Mouse (Mus musculus) lung, adult 10 weeks (tissue): ENCODE results near the gene Lst1. TPM values are rescaled to one million over a fixed set of nuclear protein-coding genes. Genes with fewer than 3 reads are reported as not detected.

ENCODE experiments used
- polyA plus RNA-seq: library from polyadenylated mRNA; stranded (reverse); fragments of 350-450 nt; fragmentation: Illumina TruSeq; extraction: RNeasy Lipid Tissue Mini Kit (QIAGEN cat#74804); gene quantifications from one replicate; pipeline ENCODE4 v1.2.3, GENCODE M21; 2014; ENCODE audit warnings: low read depth, low replicate concordance; ENCODE audit not compliant: insufficient read depth

Gene Lst1
- 56.7 TPM for polyA plus RNA-seq

DNA sequence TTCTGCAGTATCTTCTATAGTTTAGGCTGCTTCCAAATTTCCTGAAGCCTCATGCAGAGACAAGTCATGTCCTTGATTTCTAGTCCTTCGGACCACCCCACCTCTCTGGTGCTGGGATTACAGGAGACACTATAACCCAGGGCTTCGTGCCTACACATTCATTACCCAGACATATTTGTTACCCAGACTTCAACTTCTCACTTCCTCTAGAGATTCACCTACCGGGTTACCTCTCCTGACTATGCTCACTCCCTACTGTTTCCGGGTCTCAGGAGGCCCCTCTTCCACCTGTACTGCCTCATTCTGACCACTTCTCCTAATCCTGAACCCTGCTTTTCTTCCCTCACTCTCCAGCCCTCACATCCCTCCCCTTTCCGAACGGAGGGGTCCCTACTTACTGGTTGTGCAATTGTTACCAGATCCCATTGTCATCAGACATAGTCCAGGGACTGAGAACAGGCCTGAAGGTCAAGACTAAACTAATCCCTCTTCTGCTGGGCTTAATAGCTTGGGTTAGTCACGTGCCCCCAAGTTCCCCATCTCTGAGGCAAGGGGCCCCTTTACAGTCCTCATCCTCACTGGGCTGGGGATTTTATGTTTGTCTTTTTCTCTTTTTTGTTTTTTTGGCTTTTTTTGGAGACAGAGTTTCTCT is at the start of gene Lst1:
Gene Lst1 (minus strand): TSS at position 481 of the 652 bp plus-strand sequence.

GRCm38 (mm10) chr17:35235614-35236389 is 47.6 kb upstream of the Lst1 start, which contains the start of gene Nfkbil1:
Gene Nfkbil1, minus strand, starts transcription at chr17:35235792.

GRCm38 (mm10) chr17:35233114-35233980 is 45.1 kb upstream of the Lst1 start, which contains the start of gene Atp6v1g2:
Gene Atp6v1g2, plus strand, starts transcription at chr17:35233660.

DNA sequence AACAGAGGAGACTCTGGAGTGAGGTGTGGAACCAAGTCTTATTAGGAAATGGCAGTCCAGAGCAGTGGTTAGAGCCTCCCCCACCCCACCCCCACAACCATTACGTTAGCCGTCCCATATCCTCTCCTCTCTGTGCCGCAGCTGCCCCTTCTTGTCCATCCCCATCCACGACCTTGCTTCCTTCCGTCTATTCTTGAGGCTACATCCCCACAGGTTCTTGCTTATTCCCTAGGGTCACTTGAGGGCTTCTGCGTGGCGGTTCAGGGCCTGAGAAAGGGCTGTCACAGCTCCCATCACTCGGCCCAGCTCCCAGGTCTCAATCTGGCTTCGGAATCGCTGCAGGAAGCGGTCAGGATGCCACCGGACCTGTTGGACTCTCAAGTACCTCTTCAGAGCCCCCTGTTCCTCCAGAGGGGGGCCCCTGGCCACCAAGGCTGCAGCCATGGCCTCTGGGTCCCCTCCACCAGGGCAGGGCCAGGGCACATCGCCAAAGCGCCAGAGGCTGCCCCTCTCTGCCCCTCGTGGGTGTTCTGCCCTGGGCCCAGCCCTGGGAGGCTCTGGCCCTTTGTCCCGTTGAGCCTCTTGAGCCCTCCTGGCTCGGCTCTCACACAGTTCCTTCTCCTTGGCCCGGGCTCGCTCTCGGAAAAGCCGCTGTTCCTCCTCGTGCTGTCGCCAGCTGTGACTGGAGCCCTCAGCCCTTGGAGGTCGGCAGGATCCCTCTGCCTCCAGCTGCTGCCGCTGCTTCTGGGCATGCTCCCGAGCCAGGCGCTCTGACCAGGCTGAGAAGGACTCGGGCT is 32.1 kb upstream of the Lst1 start, which contains the start of gene Gm16181:
Gene Gm16181 (plus strand): TSS at position 679 of the 797 bp plus-strand sequence.

GRCm38 (mm10) chr17:35204494-35205379 is 16.5 kb upstream of the Lst1 start, which contains the start of gene Lta:
Gene Lta, minus strand, starts transcription at chr17:35205351.

DNA sequence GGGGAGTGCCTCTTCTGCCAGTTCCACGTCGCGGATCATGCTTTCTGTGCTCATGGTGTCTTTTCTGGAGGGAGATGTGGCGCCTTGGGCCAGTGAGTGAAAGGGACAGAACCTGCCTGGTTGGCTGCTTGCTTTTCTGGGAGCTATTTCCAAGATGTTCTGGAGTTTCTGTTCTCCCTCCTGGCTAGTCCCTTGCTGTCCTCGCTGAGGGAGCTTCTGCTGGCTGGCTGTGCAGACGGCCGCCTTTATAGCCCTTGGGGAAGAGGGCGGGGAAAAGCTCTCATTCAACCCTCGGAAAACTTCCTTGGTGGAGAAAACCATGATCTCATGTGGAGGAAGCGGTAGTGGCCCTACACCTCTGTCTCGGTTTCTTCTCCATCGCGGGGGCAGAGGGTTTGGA is 13.5 kb upstream of the Lst1 start, which contains the start of gene Tnf:
Gene Tnf (minus strand): TSS at position 221 of the 400 bp plus-strand sequence.

DNA sequence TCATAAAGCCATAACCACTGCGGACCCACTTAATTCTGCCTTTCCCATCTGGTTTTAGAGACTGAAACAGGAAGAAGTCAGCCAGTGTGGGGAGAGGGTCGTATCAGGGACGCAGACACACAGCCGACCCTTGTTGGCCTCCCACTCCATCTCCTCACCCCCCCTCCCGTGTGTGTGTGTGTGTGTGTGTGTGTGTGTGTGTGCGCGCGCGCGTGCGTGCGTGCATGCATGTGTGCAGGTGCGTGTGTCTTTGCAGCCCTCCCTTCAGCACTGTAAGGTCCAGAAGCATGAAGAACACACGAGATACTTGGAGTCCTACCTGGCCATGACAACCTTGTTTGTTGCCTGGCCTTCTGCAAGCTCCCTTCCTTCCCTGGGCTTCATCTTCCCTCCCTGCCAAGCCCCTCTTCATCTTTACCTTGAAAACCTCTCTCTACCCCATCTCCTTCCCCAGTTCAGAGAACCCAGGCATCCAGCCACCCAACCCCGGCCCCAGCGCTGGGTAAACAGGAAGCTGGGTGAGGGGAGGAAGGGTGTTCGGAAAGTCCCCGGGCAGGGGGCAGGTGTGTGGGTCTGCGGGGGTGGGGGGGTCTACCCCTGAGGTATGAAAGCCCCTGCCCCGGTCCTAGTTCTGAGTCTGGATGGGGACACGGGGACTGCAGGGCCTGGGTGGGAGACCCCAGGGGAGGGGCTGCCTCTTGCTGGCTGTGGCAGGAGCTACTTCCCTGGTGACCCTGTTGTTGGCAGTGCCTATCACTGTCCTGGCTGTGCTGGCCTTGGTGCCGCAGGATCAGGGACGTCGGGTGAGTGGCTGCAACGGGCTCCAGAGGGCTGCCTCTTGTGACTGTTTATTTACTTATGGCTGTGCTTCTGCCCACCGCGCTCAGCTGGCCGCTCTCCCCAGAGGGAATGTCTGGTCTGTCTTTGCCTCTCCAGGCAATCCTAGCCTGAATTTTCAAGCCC is 5.9 kb upstream of the Lst1 start, which contains the start of gene Ltb:
Gene Ltb (plus strand): TSS at position 559 of the 963 bp plus-strand sequence.

GRCm38 (mm10) chr17:35175968-35176367 is 12.3 kb downstream of the Lst1 start, which contains the start of gene Aif1:
Gene Aif1, minus strand, starts transcription at chr17:35176068.

DNA sequence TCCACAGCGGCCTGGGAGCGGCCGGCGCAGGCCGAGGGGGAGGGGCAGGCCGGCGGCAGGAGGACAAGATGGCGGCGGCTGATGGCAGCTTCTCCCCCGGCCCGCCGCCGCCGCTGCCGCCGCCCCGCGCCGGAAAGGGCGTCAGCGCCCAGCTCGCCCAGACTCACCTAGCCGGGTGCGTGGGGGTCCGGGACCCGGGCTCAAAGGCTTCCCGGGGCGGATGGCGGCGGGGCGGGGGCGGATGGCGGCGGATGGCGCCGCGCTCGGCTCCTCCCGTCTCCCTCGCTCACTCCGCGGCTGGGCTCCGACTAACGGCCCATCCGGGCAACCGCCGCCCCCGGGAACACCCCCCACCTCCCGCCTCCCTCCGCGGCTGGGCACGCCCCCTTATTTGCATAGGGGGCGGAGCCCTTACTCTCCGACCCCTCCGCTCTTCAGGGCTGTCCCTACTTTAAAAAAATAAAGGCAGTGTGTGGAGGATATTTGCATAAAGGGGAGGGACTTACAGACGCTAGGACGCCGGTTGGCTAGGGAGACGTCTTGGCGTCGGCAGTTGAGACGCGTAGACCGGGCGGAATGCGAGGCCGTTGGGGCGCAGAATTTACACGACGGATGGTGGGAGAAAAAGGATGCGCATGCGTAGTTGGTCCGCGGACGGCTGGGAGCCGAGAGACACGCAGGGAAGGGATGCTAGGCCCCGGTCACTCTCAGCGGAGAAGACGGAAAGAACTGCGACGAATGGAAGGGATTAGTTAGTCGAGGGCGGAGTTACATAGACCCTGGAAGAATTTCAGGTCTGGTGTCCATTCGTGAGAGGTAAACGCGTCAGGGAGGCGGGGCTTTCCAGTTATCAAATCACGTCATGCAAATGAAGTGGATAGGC is 23.4 kb downstream of the Lst1 start, which contains the start of gene Prrc2a:
Gene Prrc2a (minus strand): TSS at position 330 of the 883 bp plus-strand sequence.

Other genes starting within 250 kb of the Lst1 start
- gene Hspa1b, start 229.2 kb downstream of the Lst1 start, polyA plus RNA-seq: 18.0 TPM
- gene Gm20481, start 218.5 kb downstream of the Lst1 start, polyA plus RNA-seq: not detected
- gene Hspa1a, start 216.3 kb downstream of the Lst1 start, polyA plus RNA-seq: 15.5 TPM
- gene Hspa1l, start 215.7 kb downstream of the Lst1 start, polyA plus RNA-seq: 1.2 TPM
- 34.0 TPM for gene Lsm2, start 206.6 kb downstream of the Lst1 start, polyA plus RNA-seq
- 25.7 TPM for gene Vars, start 187.5 kb downstream of the Lst1 start, polyA plus RNA-seq
- 0.74 TPM for gene Vwa7, start 171.9 kb downstream of the Lst1 start, polyA plus RNA-seq
- 1.3 TPM for gene Sapcd1, start 160.4 kb downstream of the Lst1 start, polyA plus RNA-seq
- 3.1 TPM for gene Msh5, start 141.7 kb downstream of the Lst1 start, polyA plus RNA-seq
- 242 TPM for gene Clic1, start 138.5 kb downstream of the Lst1 start, polyA plus RNA-seq
- gene Ddah2, start 129.4 kb downstream of the Lst1 start, polyA plus RNA-seq: 99.2 TPM
- gene Ly6g6c, start 123.1 kb downstream of the Lst1 start, polyA plus RNA-seq: 2.4 TPM
- 0.84 TPM for gene Mpig6b, start 122.3 kb downstream of the Lst1 start, polyA plus RNA-seq
- 1.4 TPM for gene Ly6g6e, start 111.5 kb downstream of the Lst1 start, polyA plus RNA-seq
- 13.1 TPM for gene Ly6g6d, start 110.4 kb downstream of the Lst1 start, polyA plus RNA-seq
- not detected for gene Ly6g6f, start 102.8 kb downstream of the Lst1 start, polyA plus RNA-seq
- gene Abhd16a, start 99.2 kb downstream of the Lst1 start, polyA plus RNA-seq: 72.3 TPM
- not detected for gene Ly6g5c, start 80.2 kb downstream of the Lst1 start, polyA plus RNA-seq
- 0.55 TPM for gene Ly6g5b, start 73.0 kb downstream of the Lst1 start, polyA plus RNA-seq
- gene Gpank1, start 67.0 kb downstream of the Lst1 start, polyA plus RNA-seq: 23.7 TPM
- 116 TPM for gene Csnk2b, start 66.4 kb downstream of the Lst1 start, polyA plus RNA-seq
- 11.1 TPM for gene D17H6S53E, start 62.1 kb downstream of the Lst1 start, polyA plus RNA-seq
- gene Apom, start 56.4 kb downstream of the Lst1 start, polyA plus RNA-seq: not detected
- gene Bag6, start 53.3 kb downstream of the Lst1 start, polyA plus RNA-seq: 66.8 TPM
- 149 TPM for gene Prrc2a, start 23.5 kb downstream of the Lst1 start, polyA plus RNA-seq
- gene Aif1, start 12.4 kb downstream of the Lst1 start, polyA plus RNA-seq: 14.2 TPM
- gene Ltb, start 6.0 kb upstream of the Lst1 start, polyA plus RNA-seq: 46.6 TPM
- 1.2 TPM for gene Tnf, start 13.6 kb upstream of the Lst1 start, polyA plus RNA-seq
- 0.62 TPM for gene Lta, start 16.9 kb upstream of the Lst1 start, polyA plus RNA-seq
- not detected for gene Gm16181, start 32.4 kb upstream of the Lst1 start, polyA plus RNA-seq
- 3.0 TPM for gene Atp6v1g2, start 45.2 kb upstream of the Lst1 start, polyA plus RNA-seq
- gene Nfkbil1, start 47.4 kb upstream of the Lst1 start, polyA plus RNA-seq: 13.6 TPM
- 120 TPM for gene Ddx39b, start 53.3 kb upstream of the Lst1 start, polyA plus RNA-seq
- gene H2-D1, start 74.3 kb upstream of the Lst1 start, polyA plus RNA-seq: 887 TPM
- 0.72 TPM for gene H2-Q1, start 132.0 kb upstream of the Lst1 start, polyA plus RNA-seq
- 8.2 TPM for gene H2-Q2, start 153.8 kb upstream of the Lst1 start, polyA plus RNA-seq
- 102 TPM for gene H2-Q4, start 191.2 kb upstream of the Lst1 start, polyA plus RNA-seq
- gene H2-Q6, start 236.4 kb upstream of the Lst1 start, polyA plus RNA-seq: 56.1 TPM